Mouse (Mus musculus): ENCODE data around the gene Rfc1.

Rfc1 gene

DNA sequence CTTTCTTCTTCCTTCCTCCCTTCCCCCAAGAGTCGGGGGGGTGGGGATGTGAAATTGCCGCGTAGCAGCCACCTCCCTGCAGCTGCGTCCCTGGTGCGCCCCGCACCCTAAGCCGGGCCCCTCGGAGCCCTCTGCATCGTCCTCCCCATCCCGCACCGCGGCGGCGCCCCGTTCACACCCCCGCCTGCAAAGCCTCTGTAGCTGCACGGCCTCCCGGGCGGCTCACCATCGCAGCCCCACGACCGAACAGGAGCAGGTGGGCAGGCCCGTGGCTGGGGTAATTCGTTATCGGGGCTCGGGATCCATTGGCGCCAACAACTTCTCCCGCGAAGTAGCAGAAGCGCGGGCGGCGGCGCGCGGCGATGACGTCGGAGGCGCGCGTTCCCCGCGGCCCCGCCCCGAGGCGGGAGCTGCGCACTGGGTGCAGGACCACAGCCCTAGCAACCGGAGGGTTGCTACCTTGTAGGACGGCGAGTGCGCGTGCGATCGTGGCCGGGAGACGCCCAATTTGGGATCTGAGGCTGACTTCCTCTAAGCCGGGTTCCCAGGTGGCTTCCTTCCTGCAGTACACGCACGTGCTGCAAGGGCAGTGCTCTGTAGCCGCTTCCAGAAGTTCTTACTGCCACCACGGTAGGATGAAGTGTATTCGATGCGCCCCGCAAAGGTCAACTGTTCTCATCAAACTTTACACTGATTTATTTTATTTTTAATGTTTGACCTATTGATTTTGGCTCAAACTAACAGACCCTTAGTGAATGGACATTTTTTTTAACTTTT lies at the start of gene Rfc1:
Gene Rfc1 (minus strand): TSS at position 373 of the 777 bp plus-strand sequence.
- in situ Hi-C loops (cut with MboI) = no loop called here

DNA sequence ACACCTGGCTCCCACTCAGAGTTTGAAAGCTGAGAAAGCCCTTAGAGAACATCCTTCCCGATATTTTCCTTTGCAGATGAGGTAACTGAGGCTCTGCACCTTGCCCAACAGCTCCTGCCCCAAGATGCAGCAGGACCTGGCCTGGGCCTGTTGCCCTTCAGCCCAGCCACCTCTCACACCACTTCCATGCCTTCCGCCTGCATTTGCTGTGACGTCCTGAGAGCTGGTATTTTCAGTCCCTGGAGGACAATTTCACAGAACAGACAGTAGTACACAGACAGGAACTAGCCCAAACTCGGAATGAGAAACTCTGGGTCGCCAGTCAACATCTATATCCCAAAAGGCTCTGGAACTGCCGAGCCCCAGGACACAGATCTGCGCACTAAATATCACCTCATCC lies 39.3 kb upstream of the Rfc1 start:
- in situ Hi-C loops (cut with MboI) = no loop called here

DNA sequence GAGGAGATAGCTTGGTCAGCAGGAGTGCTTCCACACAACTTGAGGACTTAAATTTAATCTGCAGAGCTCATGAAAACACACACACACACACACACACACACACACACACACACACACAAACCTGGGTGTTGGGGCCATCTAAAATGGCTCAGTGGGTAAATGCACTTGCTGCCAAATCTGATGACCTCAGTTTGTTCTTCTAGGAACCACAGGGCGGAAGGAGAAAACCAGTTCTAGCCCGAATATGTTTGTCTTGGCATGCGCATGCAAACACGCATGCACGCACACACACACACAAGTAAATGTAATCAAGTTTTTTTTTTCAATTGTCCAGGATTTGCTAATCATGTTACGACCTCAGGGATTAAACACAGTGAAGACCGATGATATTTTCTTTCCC lies 36.1 kb upstream of the Rfc1 start:
- in situ Hi-C loops (cut with MboI) = no loop called here

DNA sequence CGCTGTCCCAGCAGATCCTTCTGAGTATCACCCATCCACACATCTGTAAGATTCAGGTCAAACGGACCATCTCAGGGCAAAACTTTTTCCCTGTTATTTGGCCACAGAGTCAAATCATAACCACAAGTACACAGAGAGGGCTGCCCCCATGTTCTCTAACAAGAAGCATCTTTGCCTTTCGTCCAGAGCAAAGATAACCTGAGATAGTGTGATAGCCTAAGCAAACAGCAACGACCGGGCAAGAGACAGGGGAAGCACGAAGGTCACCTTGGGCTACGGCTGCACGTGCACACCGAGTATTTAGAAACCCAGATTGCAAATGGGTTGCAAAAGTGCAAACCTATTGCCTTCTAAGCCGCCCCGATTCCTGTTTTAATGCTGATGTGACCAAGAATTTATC lies 32.4 kb upstream of the Rfc1 start:
- in situ Hi-C loops (cut with MboI) = no loop called here

DNA sequence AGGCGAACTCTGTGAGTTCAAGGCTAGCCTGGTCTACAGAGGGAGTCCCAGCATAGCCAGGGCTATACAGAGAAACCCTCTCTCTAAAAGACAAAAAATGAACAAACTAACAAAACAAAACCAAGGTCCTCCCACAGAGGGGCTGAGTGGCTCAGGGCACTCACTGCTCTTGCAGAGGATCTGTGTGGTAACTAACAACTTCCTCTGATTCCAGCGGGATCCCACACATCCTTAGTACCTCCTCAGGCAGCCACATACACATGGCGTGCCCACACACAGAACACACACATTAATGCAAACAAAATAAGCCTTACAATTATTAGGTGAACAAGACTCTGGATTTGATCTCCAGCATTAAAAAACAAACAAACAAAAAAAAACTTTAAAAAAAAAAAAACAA lies 22.3 kb upstream of the Rfc1 start:
- in situ Hi-C loops (cut with MboI) = no loop called here

- in situ Hi-C loops (cut with MboI) = no loop called here
Measured at GRCm38 (mm10) chr5:65356851-65357250, 21.4 kb upstream of the Rfc1 start.

- in situ Hi-C loops (cut with MboI) = no loop called here
Measured at GRCm38 (mm10) chr5:65354985-65355384, 19.5 kb upstream of the Rfc1 start.

DNA sequence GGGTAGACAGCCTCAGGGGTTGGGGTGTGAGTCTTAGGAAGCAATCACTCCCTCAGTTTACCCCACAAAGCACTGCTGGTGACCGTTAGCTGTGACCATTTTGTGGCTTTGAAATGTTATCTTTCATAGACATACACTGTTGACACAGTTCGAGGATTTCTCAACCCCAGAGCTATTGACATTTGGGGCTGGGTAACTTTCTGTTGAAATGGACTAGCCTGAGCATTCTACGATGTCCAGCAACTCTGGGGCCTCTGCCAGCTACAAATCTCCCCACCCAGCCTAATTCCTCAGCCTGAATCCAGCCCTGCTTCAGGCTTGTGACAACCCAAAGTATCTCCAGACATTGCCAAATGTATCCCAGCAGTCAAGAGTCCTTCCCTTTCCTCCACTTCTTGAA lies 18.6 kb upstream of the Rfc1 start:
- in situ Hi-C loops (cut with MboI) = no loop called here

DNA sequence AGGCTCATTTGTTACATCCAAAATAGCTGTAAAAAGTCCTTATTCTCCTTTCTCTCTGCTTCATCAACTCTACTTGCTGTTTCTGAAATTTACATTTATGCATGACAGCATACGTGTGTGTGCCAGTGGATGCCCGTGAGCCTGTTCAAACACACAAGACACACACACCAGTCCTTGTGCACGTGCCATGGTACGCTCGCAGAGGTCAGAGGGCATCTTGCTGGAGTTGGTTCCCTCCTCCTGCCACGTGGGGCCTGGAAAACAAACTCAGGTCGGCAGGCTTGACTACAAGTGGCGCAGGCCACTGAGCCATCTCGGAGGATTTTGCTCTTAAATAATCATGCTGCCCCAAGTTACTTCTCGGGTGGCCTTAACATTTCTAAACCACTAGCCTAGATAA lies 15.0 kb upstream of the Rfc1 start:
- in situ Hi-C loops (cut with MboI) = no loop called here

DNA sequence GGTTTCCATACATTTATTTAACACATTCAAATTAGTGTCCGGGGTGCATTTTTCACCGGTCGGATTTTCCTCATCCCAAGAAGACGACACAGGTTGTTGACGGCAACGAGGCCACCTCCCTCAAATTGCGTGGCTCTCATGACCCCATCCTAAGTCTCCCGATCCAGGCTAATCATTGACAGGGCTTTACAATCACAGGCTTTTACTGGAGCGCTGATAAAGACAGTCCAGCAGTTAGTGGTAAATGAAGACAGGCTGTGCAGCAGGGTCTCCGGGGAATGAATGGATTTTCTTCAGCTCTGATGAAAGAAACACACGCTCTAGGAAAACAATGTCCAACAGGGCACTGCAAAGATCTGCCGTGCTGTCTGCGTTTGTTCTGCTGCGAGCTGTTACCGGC lies 12.7 kb upstream of the Rfc1 start, which contains the start of gene Klb:
Gene Klb (plus strand): TSS at position 147 of the 400 bp plus-strand sequence.
- in situ Hi-C loops (cut with MboI) = no loop called here

GRCm38 (mm10) chr5:65340167-65340566 lies 4.7 kb upstream of the Rfc1 start:
- in situ Hi-C loops (cut with MboI) = no loop called here

DNA sequence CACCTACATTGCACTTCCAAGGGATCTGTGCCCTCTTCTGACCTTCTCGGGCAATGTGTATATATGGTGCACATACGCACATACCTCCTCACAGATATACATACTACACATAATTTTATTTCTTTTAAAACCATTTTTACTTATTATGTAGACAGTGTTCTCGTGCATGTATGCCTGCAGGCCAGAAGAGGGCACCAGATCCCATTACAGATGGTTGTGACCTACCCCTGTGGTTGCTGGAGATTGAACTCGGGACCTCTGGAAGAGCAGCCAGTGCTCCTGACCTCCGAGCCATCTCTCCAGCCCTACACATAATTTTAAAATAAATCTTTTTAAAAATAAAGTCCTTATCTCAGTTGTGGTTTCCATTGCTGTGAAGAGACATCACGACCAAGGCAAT lies 2.9 kb upstream of the Rfc1 start:
- in situ Hi-C loops (cut with MboI) = no loop called here

- in situ Hi-C loops (cut with MboI) = no loop called here
Measured at GRCm38 (mm10) chr5:65336075-65336355, 545 bp upstream of the Rfc1 start.

GRCm38 (mm10) chr5:65334788-65335187 lies 682 bp downstream of the Rfc1 start:
- in situ Hi-C loops (cut with MboI) = no loop called here

GRCm38 (mm10) chr5:65329971-65330370 lies 5.5 kb downstream of the Rfc1 start:
- in situ Hi-C loops (cut with MboI) = no loop called here

DNA sequence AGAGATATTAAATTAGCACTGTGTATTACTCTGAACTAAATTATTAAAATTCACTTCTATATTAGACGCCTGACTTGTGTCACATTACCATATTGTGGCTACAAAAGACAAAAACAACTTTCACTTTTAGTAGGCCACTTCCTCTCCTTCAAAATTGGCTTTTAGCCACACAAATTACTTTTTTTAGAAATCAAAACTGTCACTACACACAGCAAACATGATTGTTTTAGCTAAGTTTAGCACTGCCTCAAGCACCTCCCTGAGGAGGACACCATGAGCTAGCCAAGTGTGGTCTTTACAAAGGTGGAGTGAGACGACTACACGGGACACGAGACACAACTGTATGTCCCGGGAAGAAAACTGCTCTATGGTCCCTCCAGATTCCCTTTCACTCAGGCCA lies 9.3 kb downstream of the Rfc1 start:
- in situ Hi-C loops (cut with MboI) = no loop called here

DNA sequence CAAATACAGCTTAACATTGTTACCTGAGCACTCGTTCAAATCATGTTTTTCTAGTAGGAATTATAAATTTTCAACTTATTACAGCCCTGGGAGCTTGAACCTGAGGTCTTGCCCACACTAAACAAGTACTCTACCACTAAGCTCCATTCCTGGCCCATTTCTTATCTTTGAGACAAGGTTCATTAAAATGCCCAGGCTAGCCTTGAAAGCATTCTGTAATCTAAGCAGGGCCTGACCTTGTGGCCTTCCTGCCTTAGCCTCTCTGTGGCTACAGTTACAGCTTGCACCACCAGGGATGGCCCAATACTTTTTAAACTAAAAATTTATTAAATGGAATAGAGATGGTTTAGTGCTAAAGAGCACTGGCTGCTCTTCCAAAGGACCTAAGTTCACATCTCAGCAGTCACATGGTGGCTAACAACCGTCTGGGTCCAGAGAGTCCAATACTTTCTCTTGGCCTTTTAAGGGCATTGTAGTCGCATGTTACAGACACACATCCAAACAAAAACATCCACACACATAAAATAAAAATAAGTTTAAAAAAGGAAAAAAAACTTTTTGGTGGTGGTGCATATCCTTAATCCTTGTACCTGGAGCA lies 10.6 kb downstream of the Rfc1 start:
- in situ Hi-C loops (cut with MboI) = no loop called here

GRCm38 (mm10) chr5:65324271-65324670 lies 11.2 kb downstream of the Rfc1 start:
- in situ Hi-C loops (cut with MboI) = no loop called here

- in situ Hi-C loops (cut with MboI) = no loop called here
Measured at GRCm38 (mm10) chr5:65322165-65322564, 13.3 kb downstream of the Rfc1 start.

- in situ Hi-C loops (cut with MboI) = no loop called here
Measured at GRCm38 (mm10) chr5:65319176-65319575, 16.3 kb downstream of the Rfc1 start.

DNA sequence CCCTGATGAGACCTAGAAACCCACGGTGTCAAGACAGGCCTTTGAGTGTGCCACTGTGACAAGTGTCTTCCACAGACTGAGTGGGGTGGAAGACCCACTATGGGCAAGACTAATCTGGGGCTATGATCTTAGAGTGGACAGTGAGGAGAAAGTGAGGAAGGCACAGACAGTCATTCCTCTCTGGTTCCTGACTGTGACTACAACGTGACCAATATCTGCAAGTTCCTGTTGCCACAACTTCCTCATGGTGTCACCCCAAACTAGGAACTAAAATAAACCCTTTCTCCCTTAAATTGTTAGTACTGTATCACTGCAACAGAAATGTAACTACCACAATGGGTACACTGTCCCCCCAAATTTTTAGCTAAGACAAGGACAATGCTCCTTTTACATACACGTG lies 26.6 kb downstream of the Rfc1 start:
- in situ Hi-C loops (cut with MboI) = no loop called here

- in situ Hi-C loops (cut with MboI) = no loop called here
Measured at GRCm38 (mm10) chr5:65308208-65308607, 27.3 kb downstream of the Rfc1 start.

GRCm38 (mm10) chr5:65305516-65305915 lies 30.0 kb downstream of the Rfc1 start:
- in situ Hi-C loops (cut with MboI) = no loop called here

- in situ Hi-C loops (cut with MboI) = no loop called here
Measured at GRCm38 (mm10) chr5:65300121-65300520, 35.3 kb downstream of the Rfc1 start.
